Mouse (Mus musculus): ENCODE measurements at regions not wholly inside any gene's neighbourhood (a gene's known extent, or its start where the extent isn't known, plus 50 kb on each side); places are given as distances from the start of the nearest gene placed in this dataset.
"Not testable (repeated sequence)": the region's sequence is repeated elsewhere in the genome, so short reads cannot be mapped to it uniquely, and the experiment has no call there.

GRCm38 (mm10) chr14:53560146-53560545 is 693.8 kb downstream of the Dad1 start:
- DNase-seq: not testable (repeated sequence)

- not testable (repeated sequence) for DNase-seq
These were observed 694.5 kb downstream of the Dad1 start for GRCm38 (mm10) chr14:53559386-53559920.

GRCm38 (mm10) chr14:53553771-53554170 is 700.1 kb downstream of the Dad1 start:
- no peak for DNase-seq

GRCm38 (mm10) chr14:53547365-53547764 is 706.5 kb downstream of the Dad1 start:
- peak; percentile 1 for DNase-seq

GRCm38 (mm10) chr14:53545351-53545750 is 708.6 kb downstream of the Dad1 start:
- DNase-seq: no peak

- DNase-seq: peak; percentile 10
These were observed 712.3 kb downstream of the Dad1 start for GRCm38 (mm10) chr14:53541640-53542039.

- DNase-seq: peak; percentile 3
These were observed 716.0 kb downstream of the Dad1 start for GRCm38 (mm10) chr14:53537895-53538294.

GRCm38 (mm10) chr14:53523430-53523829 is 730.5 kb downstream of the Dad1 start:
- not testable (repeated sequence) for DNase-seq

GRCm38 (mm10) chr14:53518954-53519353 is 735.0 kb downstream of the Dad1 start:
- DNase-seq: not testable (repeated sequence)

GRCm38 (mm10) chr14:53516623-53517238 is 737.2 kb downstream of the Dad1 start:
- DNase-seq: not testable (repeated sequence)

GRCm38 (mm10) chr14:53505389-53505788 is 748.5 kb downstream of the Dad1 start:
- peak; percentile 38 for DNase-seq

GRCm38 (mm10) chr14:53488383-53488782 is 765.5 kb downstream of the Dad1 start:
- not testable (repeated sequence) for DNase-seq

- not testable (repeated sequence) for DNase-seq
These were observed 766.3 kb downstream of the Dad1 start for GRCm38 (mm10) chr14:53487611-53488010.

GRCm38 (mm10) chr14:53474170-53474569 is 779.7 kb downstream of the Dad1 start:
- not testable (repeated sequence) for DNase-seq

- DNase-seq: not testable (repeated sequence)
These were observed 793.1 kb downstream of the Dad1 start for GRCm38 (mm10) chr14:53460790-53461189.

- DNase-seq: no peak
These were observed 799.9 kb downstream of the Dad1 start for GRCm38 (mm10) chr14:53454001-53454400.

- DNase-seq: not testable (repeated sequence)
These were observed 814.3 kb downstream of the Dad1 start for GRCm38 (mm10) chr14:53439643-53440042.

- not testable (repeated sequence) for DNase-seq
These were observed 823.8 kb downstream of the Dad1 start for GRCm38 (mm10) chr14:53430130-53430529.

GRCm38 (mm10) chr14:53428447-53428846 is 825.5 kb downstream of the Dad1 start:
- DNase-seq: not testable (repeated sequence)

- DNase-seq: not testable (repeated sequence)
These were observed 826.3 kb downstream of the Dad1 start for GRCm38 (mm10) chr14:53427636-53428035.

GRCm38 (mm10) chr14:53416955-53417354 is 836.9 kb downstream of the Dad1 start:
- not testable (repeated sequence) for DNase-seq

- not testable (repeated sequence) for DNase-seq
These were observed 846.2 kb downstream of the Dad1 start for GRCm38 (mm10) chr14:53407500-53408227.

GRCm38 (mm10) chr14:53390307-53390706 is 863.6 kb downstream of the Dad1 start:
- DNase-seq: not testable (repeated sequence)

GRCm38 (mm10) chr14:53374591-53374990 is 879.0 kb upstream of the Olfr1507 start:
- DNase-seq: not testable (repeated sequence)

Measured in lung, postnatal 36 days (tissue).